Mouse (Mus musculus) retina, adult 2 months (tissue): Measurements from ENCODE around the gene Arhgap5.
A peak's percentile ranks its signal among the peaks of the same experiment; 100 is the strongest.

Source experiments
- DNase-seq: peaks from one replicate; pipeline ENCODE4 v3.0.0-alpha.2; 2012; ENCODE audit warnings: low read depth, low spot score

Gene Arhgap5

GRCm38 (mm10) chr12:52503456-52504320, at the start of gene Arhgap5:
Gene Arhgap5 (plus strand): TSS chr12:52503972.
- peak; percentile 95 for DNase-seq

- DNase-seq, result no peak
Observed at GRCm38 (mm10) chr12:52464593-52464992, 39.2 kb upstream of the Arhgap5 start.

- DNase-seq, result no peak
Observed at GRCm38 (mm10) chr12:52471621-52472020, 32.2 kb upstream of the Arhgap5 start.

- no peak for DNase-seq
Observed at GRCm38 (mm10) chr12:52473988-52474968, 29.5 kb upstream of the Arhgap5 start.

DNA sequence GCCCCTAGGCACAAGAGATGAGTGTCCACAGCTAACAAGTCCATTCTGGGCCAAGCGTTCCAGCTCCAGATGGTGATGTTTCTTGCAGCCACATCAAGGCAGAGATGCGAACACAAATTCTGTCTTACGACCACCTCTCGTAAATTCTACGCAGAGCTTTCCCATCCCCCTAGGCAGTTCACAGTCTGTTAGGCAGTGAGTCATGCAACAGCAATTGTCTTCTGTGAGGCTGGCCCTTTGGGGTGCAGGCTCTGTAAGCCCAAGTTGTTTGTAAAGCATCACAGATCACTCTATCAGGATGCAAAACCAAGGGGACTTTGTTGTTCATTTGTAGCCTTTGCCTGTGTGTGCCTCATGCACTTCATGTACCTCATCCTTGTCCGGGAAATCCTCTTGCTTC, 27.7 kb upstream of the Arhgap5 start:
- no peak for DNase-seq

GRCm38 (mm10) chr12:52478611-52479010, 25.2 kb upstream of the Arhgap5 start:
- DNase-seq, result no peak

- no peak for DNase-seq
Observed at GRCm38 (mm10) chr12:52479323-52479722, 24.4 kb upstream of the Arhgap5 start.

DNA sequence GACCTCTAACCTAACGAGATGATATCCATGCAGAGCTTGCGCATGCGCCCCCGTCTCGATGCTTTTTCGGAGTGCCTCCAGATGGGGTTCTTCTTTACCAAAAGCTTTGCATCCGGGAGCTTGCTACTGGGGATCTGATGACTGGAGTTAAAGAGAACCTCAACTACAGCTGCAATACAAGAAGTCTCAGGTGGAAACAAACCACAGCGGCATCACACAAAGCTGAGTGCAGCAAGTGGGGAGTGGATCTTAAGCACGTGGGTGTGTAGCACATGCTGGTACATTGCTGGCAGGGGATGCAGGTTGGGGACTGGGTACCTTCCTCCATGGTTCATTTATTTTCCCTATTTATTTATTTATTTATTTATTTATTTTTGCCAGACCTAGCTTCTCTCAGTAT, 22.9 kb upstream of the Arhgap5 start:
- no peak for DNase-seq

- DNase-seq, result no peak
Observed at GRCm38 (mm10) chr12:52481969-52482550, 21.7 kb upstream of the Arhgap5 start.

GRCm38 (mm10) chr12:52483219-52483618, 20.6 kb upstream of the Arhgap5 start:
- no peak for DNase-seq

DNA sequence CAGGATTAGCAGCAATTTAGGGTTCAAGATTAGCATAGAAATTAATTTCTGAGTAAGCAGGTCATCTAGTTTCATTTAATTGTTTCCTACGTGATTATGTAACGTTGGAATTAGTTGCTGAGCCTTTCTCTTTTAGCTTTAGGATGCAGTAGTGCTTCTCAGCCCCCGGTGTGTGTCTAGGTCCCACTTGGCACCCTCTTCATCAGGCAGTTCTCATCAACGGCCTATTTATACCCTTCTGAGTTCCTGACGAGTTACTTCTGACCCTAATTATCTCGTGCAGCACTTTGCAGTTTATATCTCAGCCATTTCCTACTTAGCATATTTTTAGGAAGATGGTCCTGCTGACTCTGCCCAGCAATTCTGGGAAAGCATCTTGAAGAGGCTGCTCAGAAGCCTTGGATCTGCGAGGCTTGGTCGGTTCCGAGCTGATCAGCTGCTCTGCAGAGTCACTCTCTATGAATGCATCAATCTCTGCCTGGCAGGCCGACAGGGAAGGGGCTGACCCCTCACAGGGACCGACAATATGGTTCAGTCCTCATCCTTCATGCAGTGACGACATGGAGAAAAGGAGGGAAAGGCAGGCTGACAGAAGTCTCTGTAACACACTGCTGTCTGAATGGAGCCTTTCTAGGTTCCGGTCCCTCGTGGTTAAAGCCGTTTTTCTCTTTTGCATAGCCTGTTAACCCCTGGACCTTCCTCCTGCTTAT, 15.4 kb upstream of the Arhgap5 start:
- DNase-seq, result no peak

GRCm38 (mm10) chr12:52493281-52493681, 10.5 kb upstream of the Arhgap5 start:
- no peak for DNase-seq

- DNase-seq, result no peak
Observed at GRCm38 (mm10) chr12:52497209-52497608, 6.6 kb upstream of the Arhgap5 start.

- DNase-seq, result no peak
Observed at GRCm38 (mm10) chr12:52500915-52501833, 2.6 kb upstream of the Arhgap5 start.

DNA sequence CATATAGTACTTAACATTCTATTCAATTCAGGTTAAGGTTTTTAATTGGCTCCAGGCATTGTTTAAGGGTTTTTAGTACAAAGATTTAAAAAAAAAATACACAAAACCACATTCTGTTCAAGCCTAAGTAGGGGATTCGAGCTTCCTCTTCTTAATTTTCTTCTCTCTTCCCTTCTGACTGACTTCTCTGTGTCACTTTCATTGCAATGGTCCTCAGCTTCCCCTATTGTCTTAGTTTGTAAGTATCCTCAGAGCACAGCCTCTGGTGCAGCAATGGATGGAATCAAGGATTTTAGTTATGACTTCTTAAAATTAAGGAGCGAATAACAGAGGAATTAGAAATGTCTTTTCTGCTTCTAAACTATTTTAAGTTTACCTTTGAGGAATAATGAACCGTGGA, 1.6 kb upstream of the Arhgap5 start:
- no peak for DNase-seq

- no peak for DNase-seq
Observed at GRCm38 (mm10) chr12:52503131-52503455, 679 bp upstream of the Arhgap5 start.

GRCm38 (mm10) chr12:52504331-52505181, 784 bp downstream of the Arhgap5 start:
- DNase-seq, result no peak

DNA sequence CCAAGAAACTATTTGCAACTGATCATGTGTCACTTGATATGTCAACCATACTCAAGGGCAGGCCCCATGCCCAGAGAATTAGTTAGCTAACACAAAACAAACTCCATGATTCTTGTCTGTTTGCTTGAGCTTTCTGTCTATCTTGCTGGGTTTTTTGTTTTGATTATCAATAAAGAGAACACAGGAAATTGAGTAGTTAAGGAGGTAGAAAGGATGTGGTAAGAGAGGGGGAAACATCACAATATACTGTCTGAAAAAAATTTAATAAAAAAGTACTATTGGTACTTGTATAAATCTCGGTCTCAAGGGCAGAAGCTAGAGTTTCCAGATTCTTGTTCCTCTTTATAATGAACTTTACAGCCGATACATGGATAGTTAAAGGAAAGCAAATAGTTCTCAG, 20.9 kb downstream of the Arhgap5 start:
- DNase-seq, result no peak

DNA sequence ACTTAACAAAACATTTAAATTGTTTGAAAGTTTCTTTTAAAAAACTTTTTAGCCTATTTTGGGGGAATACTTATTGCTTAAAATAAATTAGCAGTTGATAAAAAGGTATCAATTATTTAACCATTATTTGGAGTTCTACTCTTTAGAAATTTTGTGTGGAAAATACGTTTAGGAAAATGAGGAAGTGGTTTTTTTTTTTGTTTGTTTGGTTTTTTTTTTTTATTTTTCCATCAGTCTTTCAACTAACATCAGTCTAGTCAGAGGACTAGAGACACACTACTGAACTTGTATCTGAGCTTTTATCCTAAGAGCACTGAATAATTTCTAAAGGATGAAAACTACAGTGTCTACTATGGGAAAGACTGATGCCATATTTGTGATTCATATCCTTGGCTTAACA, 21.7 kb downstream of the Arhgap5 start:
- DNase-seq, result no peak
